Mouse (Mus musculus) bone marrow, adult 2 months (tissue): ENCODE measurements around the gene Hist1h2ba.

Source experiments
- CTCF ChIP-seq: fragments of 200-500 bp; IDR thresholded peaks from 2 replicates; pipeline ENCODE4 v1.5.1; 2011; ENCODE audit warnings: low read length, control low read depth; ENCODE audit not compliant: control insufficient read depth, insufficient read depth
- POLR2A ChIP-seq: fragments of 200-500 bp; IDR thresholded peaks from 2 replicates; pipeline ENCODE4 v1.6.1; 2011; ENCODE audit warnings: low read depth, mild to moderate bottlenecking, control low read depth, low read length, borderline replicate concordance; ENCODE audit not compliant: control insufficient read depth

DNA sequence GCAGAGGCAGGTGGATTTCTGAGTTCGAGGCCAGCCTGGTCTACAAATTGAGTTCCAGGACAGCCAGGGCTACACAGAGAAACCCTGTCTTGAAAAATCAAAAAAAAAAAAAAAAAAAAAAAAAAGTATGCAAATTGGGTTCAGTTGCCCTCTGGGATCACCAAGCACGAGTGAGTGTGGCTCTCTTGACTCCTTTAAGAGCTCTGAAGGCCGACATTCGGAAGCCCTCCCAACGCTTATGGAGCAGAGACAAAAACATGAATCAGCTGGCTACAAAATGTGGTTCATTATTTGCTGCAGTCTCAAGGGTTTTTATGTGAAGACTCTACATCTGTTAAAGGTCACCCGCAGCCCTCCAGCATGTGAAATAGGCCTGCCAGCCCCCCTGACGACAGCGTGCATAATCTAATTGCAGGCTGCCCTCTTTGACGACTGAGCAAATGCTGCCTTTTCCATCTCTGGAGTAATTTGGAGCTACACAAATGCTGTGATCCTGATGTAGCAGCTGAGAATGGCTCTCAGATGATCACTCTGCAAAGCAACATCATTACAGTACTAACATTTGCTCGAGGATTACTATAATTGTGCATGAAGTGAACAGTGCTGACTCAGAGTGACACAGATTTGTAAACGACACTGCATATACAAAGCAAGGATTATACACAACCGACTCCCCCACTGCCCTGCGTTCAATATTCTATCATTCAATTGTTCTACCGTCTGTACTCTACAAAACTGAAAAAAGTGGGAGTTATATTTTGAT, 15.7 kb upstream of the Hist1h2ba start:
- TF ChIP-seq POLR2A (no peak), CTCF (no peak)
